Mouse (Mus musculus) hindbrain, embryonic 11.5 days (tissue): ENCODE data around the gene Gorasp1. TPM values are rescaled to one million over a fixed set of nuclear protein-coding genes. Genes with fewer than 3 reads are reported as not detected.
A peak's percentile ranks its signal among the peaks of the same experiment; 100 is the strongest.

Source experiments
- ATAC-seq: fragments of 200-750 bp; cut with Nextera tagmentation; 2 replicates; pipeline ENCODE4 v1.8.0; 2017; ENCODE audit warnings: mild to moderate bottlenecking, moderate TSS enrichment, moderate library complexity; ENCODE audit not compliant: low FRiP score
- DNase-seq: peaks from one replicate; pipeline ENCODE4 v3.0.0-alpha.2; 2015; ENCODE audit warnings: low spot score
- H3K27ac ChIP-seq: fragments of 300-500 bp; sonication (generic); 2 replicates; pipeline ENCODE4 v1.5.1; 2014; ENCODE audit warnings: mild to moderate bottlenecking, low read depth, low read length
- H3K27me3 ChIP-seq: fragments of 300-500 bp; sonication (generic); 2 replicates; pipeline ENCODE4 v1.6.1; 2014; ENCODE audit warnings: mild to moderate bottlenecking, low read length, moderate library complexity, mixed read lengths; ENCODE audit not compliant: control insufficient read depth, insufficient read depth
- H3K36me3 ChIP-seq: fragments of 300-500 bp; sonication (generic); 2 replicates; pipeline ENCODE4 v1.6.1; 2014; ENCODE audit warnings: mild to moderate bottlenecking, low read length, moderate library complexity, mixed read lengths; ENCODE audit not compliant: control insufficient read depth, insufficient read depth
- H3K4me1 ChIP-seq: fragments of 300-500 bp; sonication (generic); replicated peaks from 2 replicates; pipeline ENCODE4 v1.6.1; 2014; ENCODE audit warnings: low read length, mixed read lengths; ENCODE audit not compliant: control insufficient read depth, insufficient read depth
- H3K4me2 ChIP-seq: fragments of 300-500 bp; sonication (generic); replicated peaks from 2 replicates; pipeline ENCODE4 v1.6.1; 2014; ENCODE audit warnings: mild to moderate bottlenecking, low read depth, low read length
- H3K4me3 ChIP-seq: fragments of 300-500 bp; sonication (generic); 2 replicates; pipeline ENCODE4 v1.5.1; 2014; ENCODE audit warnings: low read depth, low read length
- H3K9ac ChIP-seq: fragments of 300-500 bp; sonication (generic); 2 replicates; pipeline ENCODE4 v1.6.1; 2014; ENCODE audit warnings: low read depth, low read length
- H3K9me3 ChIP-seq: fragments of 300-500 bp; sonication (generic); 2 replicates; pipeline ENCODE4 v1.6.1; 2016; ENCODE audit warnings: low read length; ENCODE audit not compliant: control insufficient read depth
- WGBS: fragments of 180-500 bp; shearing (Covaris S2); extraction: QIAGEN DNeasy Blood & Tissue Kit; methylation state at CpG from one replicate; pipeline ENCODE4 v1.1.7; 2014; 5-methylcytosine and 5-hydroxymethylcytosine counted together
- polyA plus RNA-seq: library from polyadenylated mRNA; unstranded; fragments of >200 nt; fragmentation: Nextera tagmentation; extraction: Ambion mirVana; gene quantifications from 2 replicates; pipeline ENCODE4 v1.2.1, GENCODE M21; 2014

Gene Gorasp1
- polyA plus RNA-seq, 1 experiment from 2014 or later = 18.5 TPM

GRCm38 (mm10) chr9:119925120-119925657 is 12.2 kb downstream of the Gorasp1 start:
- H3K27ac ChIP-seq = no peak overlapping the region
- H3K9me3 ChIP-seq = no peaks in the 10 kb centered on the region
- H3K36me3 ChIP-seq = peaks cover 9% of the 10 kb centered on the region; the same call in 1 of the 2 replicates
- H3K9ac ChIP-seq = no peak overlapping the region
- no peaks in the 10 kb centered on the region for H3K4me1 ChIP-seq
- WGBS = 95% methylated on average over 16 of the region's 16 CpGs
- DNase-seq = no peak
- H3K4me3 ChIP-seq = no peak overlapping the region
- no peaks in the 10 kb centered on the region for H3K27me3 ChIP-seq
- no peak overlapping the region for H3K4me2 ChIP-seq
- ATAC-seq = no peak

GRCm38 (mm10) chr9:119923462-119923861 is 13.9 kb downstream of the Gorasp1 start:
- DNase-seq (no peak), ATAC-seq (no peak)
- Histone ChIP-seq H3K4me1 (no peaks in the 10 kb centered on the region), H3K9ac (no peak overlapping the region), H3K4me3 (no peak overlapping the region), H3K9me3 (no peaks in the 10 kb centered on the region), H3K4me2 (no peak overlapping the region), H3K27me3 (no peaks in the 10 kb centered on the region), H3K36me3 (peaks cover 11% of the 10 kb centered on the region; the same call in 1 of the 2 replicates), H3K27ac (no peak overlapping the region)
- 95% methylated on average over 4 of the region's 4 CpGs for WGBS

GRCm38 (mm10) chr9:119919858-119920257 is 17.5 kb downstream of the Gorasp1 start:
- WGBS = 81% methylated on average over 1 of the region's 1 CpGs
- no peak overlapping the region for H3K27ac ChIP-seq
- no peak overlapping the region for H3K4me3 ChIP-seq
- H3K36me3 ChIP-seq = peaks cover 16% of the 10 kb centered on the region; the same call in 1 of the 2 replicates
- no peak overlapping the region for H3K4me2 ChIP-seq
- no peaks in the 10 kb centered on the region for H3K9me3 ChIP-seq
- no peaks in the 10 kb centered on the region for H3K4me1 ChIP-seq
- no peaks in the 10 kb centered on the region for H3K27me3 ChIP-seq
- H3K9ac ChIP-seq = no peak overlapping the region
- no peak for DNase-seq
- ATAC-seq = no peak

- H3K4me1 ChIP-seq = no peaks in the 10 kb centered on the region
- no peaks in the 10 kb centered on the region for H3K9me3 ChIP-seq
- no peak overlapping the region for H3K4me3 ChIP-seq
- peak; percentile 19 for DNase-seq
- no peak overlapping the region for H3K4me2 ChIP-seq
- no peak for ATAC-seq
- H3K9ac ChIP-seq = no peak overlapping the region
- 0 out of 2 replicates have a peak, but pooled peaks cover 8% of the 10 kb centered on the region for H3K36me3 ChIP-seq
- 81% methylated on average over 13 of the region's 13 CpGs for WGBS
- H3K27ac ChIP-seq = no peak overlapping the region
- H3K27me3 ChIP-seq = no peaks in the 10 kb centered on the region
Measured at GRCm38 (mm10) chr9:119913087-119913838, 24.1 kb downstream of the Gorasp1 start.

GRCm38 (mm10) chr9:119909931-119910330 is 27.4 kb downstream of the Gorasp1 start:
- Histone ChIP-seq H3K27ac (no peak overlapping the region), H3K9me3 (no peaks in the 10 kb centered on the region), H3K36me3 (0 out of 2 replicates have a peak, but pooled peaks cover 4% of the 10 kb centered on the region), H3K4me2 (no peak overlapping the region), H3K9ac (no peak overlapping the region), H3K27me3 (no peaks in the 10 kb centered on the region), H3K4me3 (no peak overlapping the region), H3K4me1 (no peaks in the 10 kb centered on the region)
- ATAC-seq (no peak), DNase-seq (no peak)
- 97% methylated on average over 3 of the region's 3 CpGs for WGBS

GRCm38 (mm10) chr9:119908708-119909107 is 28.7 kb downstream of the Gorasp1 start:
- ATAC-seq (no peak), DNase-seq (no peak)
- Histone ChIP-seq H3K4me3 (no peak overlapping the region), H3K9ac (no peak overlapping the region), H3K4me1 (no peaks in the 10 kb centered on the region), H3K9me3 (no peaks in the 10 kb centered on the region), H3K36me3 (0 out of 2 replicates have a peak, but pooled peaks cover 4% of the 10 kb centered on the region), H3K4me2 (no peak overlapping the region), H3K27me3 (no peaks in the 10 kb centered on the region), H3K27ac (no peak overlapping the region)
- WGBS = 96% methylated on average over 3 of the region's 3 CpGs

GRCm38 (mm10) chr9:119902410-119903151 is 34.8 kb downstream of the Gorasp1 start:
- 88% methylated on average over 12 of the region's 12 CpGs for WGBS
- Histone ChIP-seq H3K36me3 (no peaks in the 10 kb centered on the region), H3K9me3 (no peaks in the 10 kb centered on the region), H3K4me2 (no peak overlapping the region), H3K4me3 (no peak overlapping the region), H3K27me3 (no peaks in the 10 kb centered on the region), H3K27ac (no peak overlapping the region), H3K9ac (no peak overlapping the region), H3K4me1 (no peaks in the 10 kb centered on the region)
- no peak for ATAC-seq
- no peak for DNase-seq

GRCm38 (mm10) chr9:119899446-119899845 is 37.9 kb downstream of the Gorasp1 start:
- 95% methylated on average over 2 of the region's 2 CpGs for WGBS
- Histone ChIP-seq H3K27ac (no peak overlapping the region), H3K4me3 (no peak overlapping the region), H3K4me2 (no peak overlapping the region), H3K9me3 (no peaks in the 10 kb centered on the region), H3K4me1 (peaks cover 4% of the 10 kb centered on the region; the same call in 1 of the 2 replicates), H3K36me3 (no peaks in the 10 kb centered on the region), H3K27me3 (no peaks in the 10 kb centered on the region), H3K9ac (no peak overlapping the region)
- DNase-seq = no peak
- no peak for ATAC-seq
